Comparison of ENCODE assay signal across 14 mouse cellular contexts in the genomic region with DNA sequence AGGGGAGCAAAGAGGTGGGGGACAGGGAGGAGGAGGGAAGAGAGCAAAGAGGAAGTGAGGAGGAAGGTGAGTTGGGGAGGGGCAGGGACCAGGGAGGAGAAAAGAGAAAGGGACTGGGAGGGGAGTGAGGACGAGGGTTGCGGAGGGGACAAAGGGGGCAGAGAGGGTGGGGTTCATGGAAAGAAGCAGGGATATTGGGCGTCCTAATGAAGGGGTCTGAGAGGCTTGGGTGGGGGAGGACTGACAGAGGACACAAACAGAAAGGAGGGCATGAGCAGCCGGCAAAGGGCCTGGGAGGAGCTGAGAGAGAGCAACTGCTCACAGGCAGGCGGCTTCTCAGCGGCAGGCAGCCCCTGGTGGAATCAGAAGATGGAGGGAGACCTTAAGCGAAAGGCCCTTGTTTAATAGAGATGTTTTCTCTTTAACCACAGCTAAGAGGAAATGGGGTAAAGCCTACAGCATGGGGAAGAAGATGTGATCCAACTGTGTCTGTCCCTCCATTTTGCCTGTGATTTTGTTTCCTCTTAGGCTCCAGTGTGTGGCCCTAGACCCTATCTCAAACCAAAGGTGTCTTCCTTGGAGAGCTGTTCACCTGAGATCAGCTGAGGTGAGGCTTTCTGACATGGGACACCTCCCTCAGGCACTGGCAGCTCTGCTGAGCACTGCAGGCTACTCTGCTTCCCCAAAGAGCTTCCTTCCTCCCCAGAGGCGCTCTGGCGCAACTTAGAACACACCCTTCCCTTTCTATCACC.
DNase-seq lines count a peak whose midpoint lies in the region; ATAC-seq and TF ChIP-seq lines count a peak whose summit lies in the region.
"Had no signal": no experiment of that assay in that cellular context is flagged by ENCODE, and none has a peak within 500 bp of the region (broad histone marks: within the 10 kb centered on the region; RNA-seq: fewer than 3 reads in every experiment).

No protein-coding gene starts in this region.

- H3K4me3 ChIP-seq in intestine, postnatal 0 days (ENCODE audit: low read depth, low read length) = no peak overlapping the region
- peak overlapping the region; percentile 18; the same call in 1 of the 2 replicates for H3K4me3 ChIP-seq in spleen, adult 2 months (ENCODE audit: extremely low read depth, insufficient read depth, insufficient read length)
- no peak overlapping the region for H3K4me3 ChIP-seq in midbrain, embryonic 14.5 days (replicated peaks; ENCODE audit: low read depth, low read length)
- no peak overlapping the region for H3K4me3 ChIP-seq in neural tube, embryonic 15.5 days (replicated peaks)
- H3K4me3 ChIP-seq: forebrain, embryonic 12.5 days; heart, embryonic 13.5 days; neural tube, embryonic 12.5 days had no signal

- no peaks in the 10 kb centered on the region for H3K27me3 ChIP-seq in intestine, postnatal 0 days (replicated peaks; ENCODE audit: control insufficient read depth, insufficient read depth, low read length)
- no peaks in the 10 kb centered on the region for H3K27me3 ChIP-seq in spleen, adult 2 months (ENCODE audit: control insufficient read depth, insufficient read depth, low read length)
- H3K27me3 ChIP-seq in midbrain, embryonic 14.5 days (ENCODE audit: control insufficient read depth, insufficient read depth, low read length) = no peaks in the 10 kb centered on the region
- no peaks in the 10 kb centered on the region for H3K27me3 ChIP-seq in neural tube, embryonic 15.5 days (replicated peaks)
- H3K27me3 ChIP-seq: forebrain, embryonic 12.5 days; heart, embryonic 13.5 days; neural tube, embryonic 12.5 days had no signal

- H3K9ac ChIP-seq in intestine, postnatal 0 days (ENCODE audit: low read depth, low read length) = 0 out of 2 replicates have a peak overlapping the region, but pooled peaks have one; percentile 0
- no peak overlapping the region for H3K9ac ChIP-seq in midbrain, embryonic 14.5 days (replicated peaks; ENCODE audit: low read length)
- no peak overlapping the region for H3K9ac ChIP-seq in neural tube, embryonic 15.5 days (replicated peaks)
- H3K9ac ChIP-seq: forebrain, embryonic 12.5 days; heart, embryonic 13.5 days; lung, embryonic 14.5 days; neural tube, embryonic 12.5 days had no signal

- H3K4me1 ChIP-seq in intestine, postnatal 0 days (replicated peaks; ENCODE audit: control insufficient read depth, insufficient read depth, low read length) = peaks cover 14% of the 10 kb centered on the region
- H3K4me1 ChIP-seq in spleen, adult 2 months (ENCODE audit: control insufficient read depth, insufficient read depth, insufficient read length) = peaks cover 41% of the 10 kb centered on the region
- H3K4me1 ChIP-seq in midbrain, embryonic 14.5 days (ENCODE audit: control insufficient read depth, insufficient read depth, low read length) = peaks cover 11% of the 10 kb centered on the region
- peaks cover 9% of the 10 kb centered on the region for H3K4me1 ChIP-seq in neural tube, embryonic 15.5 days

- peak overlapping the region; percentile 56 for H3K4me2 ChIP-seq in intestine, postnatal 0 days (replicated peaks; ENCODE audit: low read depth)
- H3K4me2 ChIP-seq in midbrain, embryonic 14.5 days (ENCODE audit: low read length) = no peak overlapping the region
- H3K4me2 ChIP-seq in neural tube, embryonic 15.5 days = no peak overlapping the region
- H3K4me2 ChIP-seq: forebrain, embryonic 12.5 days; heart, embryonic 13.5 days; lung, embryonic 14.5 days; neural tube, embryonic 12.5 days had no signal

- DNase-seq in heart, adult 11 months = peak; percentile 88
- no peak for DNase-seq in heart, adult 9 months (ENCODE audit: low spot score in 2 of 2)
- peak in 1 of 2 experiments; percentile 73 for DNase-seq in spleen, adult 2 months (ENCODE audit: low read depth in 1 of 2, low spot score in 2 of 2)
- DNase-seq in frontal cortex, postnatal 10 days (ENCODE audit: low spot score in 2 of 2) = no peak
- DNase-seq in midbrain, embryonic 14.5 days = no peak
- DNase-seq: adrenal gland, adult 2 months; cerebellum, postnatal 10 days; lung, embryonic 14.5 days had no signal

- no peaks in the 10 kb centered on the region for H3K36me3 ChIP-seq in intestine, postnatal 0 days (ENCODE audit: control insufficient read depth, insufficient read depth)
- H3K36me3 ChIP-seq in spleen, adult 2 months (ENCODE audit: control insufficient read depth, insufficient read depth, low read length) = no peaks in the 10 kb centered on the region
- no peaks in the 10 kb centered on the region for H3K36me3 ChIP-seq in midbrain, embryonic 14.5 days (ENCODE audit: control insufficient read depth, insufficient read depth, low read length)
- H3K36me3 ChIP-seq in neural tube, embryonic 15.5 days = no peaks in the 10 kb centered on the region
- H3K36me3 ChIP-seq: forebrain, embryonic 12.5 days; heart, embryonic 13.5 days; neural tube, embryonic 12.5 days had no signal

- no peaks in the 10 kb centered on the region for H3K9me3 ChIP-seq in intestine, postnatal 0 days (ENCODE audit: control insufficient read depth)
- H3K9me3 ChIP-seq in midbrain, embryonic 14.5 days (ENCODE audit: control insufficient read depth, low read length) = no peaks in the 10 kb centered on the region
- no peaks in the 10 kb centered on the region for H3K9me3 ChIP-seq in neural tube, embryonic 15.5 days (replicated peaks)
- H3K9me3 ChIP-seq: forebrain, embryonic 12.5 days; heart, embryonic 13.5 days; neural tube, embryonic 12.5 days had no signal

- 41% methylated on average over 9 of the region's 9 CpGs for WGBS in intestine, postnatal 0 days
- WGBS in spleen, adult 2 months = 23% methylated on average over 9 of the region's 9 CpGs
- 69% methylated on average over 9 of the region's 9 CpGs for WGBS in midbrain, embryonic 14.5 days
- whole genome bisulfite sequencing in neural tube, embryonic 15.5 days = 65% methylated on average over 9 of the region's 9 CpGs

- H3K27ac ChIP-seq in intestine, postnatal 0 days (ENCODE audit: low read depth, low read length) = peak overlapping the region; percentile 28; the same call in 1 of the 2 replicates
- peak overlapping the region; percentile 95 for H3K27ac ChIP-seq in spleen, adult 2 months (ENCODE audit: insufficient read depth, low read length)
- H3K27ac ChIP-seq in midbrain, embryonic 14.5 days (replicated peaks; ENCODE audit: low read depth, low read length) = no peak overlapping the region
- no peak overlapping the region for H3K27ac ChIP-seq in neural tube, embryonic 15.5 days (replicated peaks)
- H3K27ac ChIP-seq: forebrain, embryonic 12.5 days; heart, embryonic 13.5 days; neural tube, embryonic 12.5 days had no signal

- ATAC-seq in CD4-positive, CD25-positive, alpha-beta regulatory T cell, adult 4 months = peak; percentile 27
- ATAC-seq in intestine, postnatal 0 days = peak; percentile 41
- ATAC-seq in midbrain, embryonic 14.5 days (ENCODE audit: low FRiP score, low TSS enrichment) = no peak
- no peak for ATAC-seq in neural tube, embryonic 15.5 days (ENCODE audit: low FRiP score)

- no peak for TF ChIP-seq CTCF in intestine, postnatal 0 days (IDR thresholded peaks at IDR 0.05; ENCODE audit: low read depth)
- TF ChIP-seq CTCF in spleen, adult 2 months (IDR thresholded peaks at IDR 0.05; ENCODE audit: extremely low read depth, insufficient read depth, insufficient read length, insufficient replicate concordance) = no peak

- peak; percentile 15; the same call in 1 of the 2 replicates for TF ChIP-seq POLR2A in spleen, adult 2 months (IDR thresholded peaks at IDR 0.05; ENCODE audit: low read depth, low read length)

Comparison
In these comparisons a context has a peak if more than half of its experiments do, and no peak if none do; other contexts are left out.
1. ATAC-seq: peak in CD4-positive, CD25-positive, alpha-beta regulatory T cell, adult 4 months (single experiment) and intestine, postnatal 0 days (single experiment); none in midbrain, embryonic 14.5 days (single experiment) and neural tube, embryonic 15.5 days (single experiment).
2. H3K27ac ChIP-seq: peak in intestine, postnatal 0 days (single experiment) and spleen, adult 2 months (single experiment); none in midbrain, embryonic 14.5 days (single experiment) and neural tube, embryonic 15.5 days (single experiment).